Mouse (Mus musculus): ENCODE measurements around the gene Gba. TPM values are rescaled to one million over a fixed set of nuclear protein-coding genes. Genes with fewer than 3 reads are reported as not detected.

The Gba gene
- total and polyA plus RNA-seq, 3 experiments: 63.6 to 65.3 (median 64.1) TPM

DNA sequence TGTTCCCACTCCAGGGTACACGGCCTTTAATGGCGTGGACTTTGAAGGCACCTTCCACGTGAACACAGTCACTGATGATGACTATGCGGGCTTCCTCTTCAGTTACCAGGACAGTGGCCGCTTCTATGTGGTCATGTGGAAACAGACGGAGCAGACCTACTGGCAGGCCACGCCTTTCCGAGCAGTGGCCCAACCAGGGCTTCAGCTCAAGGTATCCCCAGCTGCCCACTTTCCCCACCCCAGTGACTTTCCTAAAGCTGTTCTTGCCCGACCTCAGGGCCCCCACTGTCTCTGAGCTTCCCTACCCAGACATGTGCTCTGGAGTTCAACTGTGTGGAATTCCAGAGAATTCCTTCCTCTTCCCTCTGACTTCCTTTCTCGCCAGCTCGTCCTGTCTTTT lies 22.1 kb downstream of the Gba start:
- Histone ChIP-seq H3K9ac (ENCODE audit: insufficient read depth, low read depth) (no peak overlapping the region), H3K36me3 (replicated peaks in 1 of 2; ENCODE audit: control insufficient read depth in 1 of 2, insufficient read depth in 1 of 2, low read length in 1 of 2) (peaks cover 0 to 26% of the 10 kb centered on the region in 2 experiments), H3K79me2 (replicated peaks; ENCODE audit: control insufficient read depth, extremely low read depth, insufficient read depth, poor library complexity, severe bottlenecking) (no peaks in the 10 kb centered on the region), H3K4me2 (ENCODE audit: insufficient read depth, low read depth, poor library complexity, severe bottlenecking) (no peak overlapping the region), H3K4me3 (replicated peaks in 1 of 3; ENCODE audit: low read depth in 2 of 3, low read length in 2 of 3, poor library complexity in 1 of 3) (no peak overlapping the region), H3K9me3 (replicated peaks; ENCODE audit: low read length) (no peaks in the 10 kb centered on the region), H3K4me1 (ENCODE audit: control insufficient read depth in 1 of 2, insufficient read depth in 2 of 2) (peaks cover 0 to 11% of the 10 kb centered on the region in 2 experiments; a peak in 2 of 4 replicates), H3K27ac (ENCODE audit: insufficient read depth, low read depth) (no peak overlapping the region), H3K27me3 (replicated peaks) (no peaks in the 10 kb centered on the region)
- TF ChIP-seq MAFK (IDR thresholded peaks at IDR 0.05; ENCODE audit: insufficient replicate concordance, low read length) (no peak), UBTF (IDR thresholded peaks at IDR 0.05; ENCODE audit: low read depth, low read length) (no peak), ELF1 (IDR thresholded peaks at IDR 0.05; ENCODE audit: low read depth, low read length) (no peak), SIN3A (IDR thresholded peaks at IDR 0.05; ENCODE audit: low read length) (no peak), JUND (conservative IDR thresholded peaks at IDR 0.05; ENCODE audit: low read depth, low read length) (no peak), MEF2A (IDR thresholded peaks at IDR 0.05; ENCODE audit: borderline replicate concordance, low read depth, low read length) (no peak), MYC (IDR thresholded peaks at IDR 0.05; ENCODE audit: low read depth, low read length) (no peak), KAT2A (IDR thresholded peaks at IDR 0.05; ENCODE audit: insufficient replicate concordance, low read length) (no peak), NRF1 (IDR thresholded peaks at IDR 0.05; ENCODE audit: low read depth, low read length) (no peak), BHLHE40 (IDR thresholded peaks at IDR 0.05; ENCODE audit: low read depth, low read length) (no peak), USF1 (IDR thresholded peaks at IDR 0.05; ENCODE audit: low read depth, low read length) (no peak), ZMIZ1 (IDR thresholded peaks at IDR 0.05; ENCODE audit: low read depth, low read length) (no peak), JUN (IDR thresholded peaks at IDR 0.05; ENCODE audit: insufficient read depth, low read depth, low read length) (no peak), ZKSCAN1 (IDR thresholded peaks at IDR 0.05; ENCODE audit: borderline replicate concordance, low read depth, low read length) (no peak), E2F4 (IDR thresholded peaks at IDR 0.05; ENCODE audit: insufficient replicate concordance, low read depth, low read length) (no peak)
- in situ Hi-C loops (cut with MboI; ENCODE audit: low pct_ligation_motif_present, low pct_unique_long_range_greater_than_20kb, low sequenced_read_pairs) (no loop called here), dilution Hi-C loops (cut with MboI; ENCODE audit: extremely low pct_ligation_motif_present, extremely low pct_unique_long_range_greater_than_20kb, low sequenced_read_pairs) (no loop called here)
- no peak for DNase-seq (ENCODE audit: extremely low read depth)

GRCm38 (mm10) chr3:89225321-89225815 lies 22.6 kb downstream of the Gba start:
- TF ChIP-seq POLR2AphosphoS2 (IDR thresholded peaks at IDR 0.05; ENCODE audit: low read depth, low read length): no peak
- no peak for TF ChIP-seq POLR2A (IDR thresholded peaks at IDR 0.05; ENCODE audit: low read depth, low read length)
- TF ChIP-seq UBTF (IDR thresholded peaks at IDR 0.05; ENCODE audit: low read depth, low read length): no peak
- TF ChIP-seq JUN (IDR thresholded peaks at IDR 0.05; ENCODE audit: insufficient read depth, low read depth, low read length): no peak
- TF ChIP-seq ELF1 (IDR thresholded peaks at IDR 0.05; ENCODE audit: low read depth, low read length): no peak
- TF ChIP-seq KAT2A (IDR thresholded peaks at IDR 0.05; ENCODE audit: insufficient replicate concordance, low read length): no peak
- TF ChIP-seq RAD21 (IDR thresholded peaks at IDR 0.05; ENCODE audit: low read depth, low read length): no peak
- TF ChIP-seq MYC (IDR thresholded peaks at IDR 0.05; ENCODE audit: low read depth, low read length): no peak
- no peak for TF ChIP-seq ZC3H11A (IDR thresholded peaks at IDR 0.05; ENCODE audit: low read depth, low read length)
- no peak for TF ChIP-seq MEF2A (IDR thresholded peaks at IDR 0.05; ENCODE audit: borderline replicate concordance, low read depth, low read length)
- no peak for TF ChIP-seq IRF4 (IDR thresholded peaks at IDR 0.05; ENCODE audit: low read depth, low read length)
- no peak for TF ChIP-seq NELFE (IDR thresholded peaks at IDR 0.05; ENCODE audit: low read depth, low read length)
- no peak for TF ChIP-seq TCF12 (IDR thresholded peaks at IDR 0.05; ENCODE audit: low read depth, low read length)
- TF ChIP-seq PAX5 (IDR thresholded peaks at IDR 0.05; ENCODE audit: low read length): no peak
- Histone ChIP-seq H3K9me3 (replicated peaks; ENCODE audit: low read length) (no peaks in the 10 kb centered on the region), H3K9ac (ENCODE audit: insufficient read depth, low read depth) (no peak overlapping the region), H3K27me3 (replicated peaks) (no peaks in the 10 kb centered on the region), H3K4me2 (ENCODE audit: insufficient read depth, low read depth, poor library complexity, severe bottlenecking) (no peak overlapping the region), H3K36me3 (replicated peaks in 1 of 2; ENCODE audit: control insufficient read depth in 1 of 2, insufficient read depth in 1 of 2, low read length in 1 of 2) (peaks cover 0 to 24% of the 10 kb centered on the region in 2 experiments), H3K79me2 (replicated peaks; ENCODE audit: control insufficient read depth, extremely low read depth, insufficient read depth, poor library complexity, severe bottlenecking) (no peaks in the 10 kb centered on the region), H3K4me1 (ENCODE audit: control insufficient read depth in 1 of 2, insufficient read depth in 2 of 2) (peaks cover 0 to 12% of the 10 kb centered on the region in 2 experiments; a peak in 2 of 4 replicates), H3K27ac (ENCODE audit: insufficient read depth, low read depth) (no peak overlapping the region), H3K4me3 (replicated peaks in 1 of 3; ENCODE audit: low read depth in 2 of 3, low read length in 2 of 3, poor library complexity in 1 of 3) (no peak overlapping the region)
- dilution Hi-C loops (cut with MboI; ENCODE audit: extremely low pct_ligation_motif_present, extremely low pct_unique_long_range_greater_than_20kb, low sequenced_read_pairs): no loop called here
- no peak for DNase-seq (ENCODE audit: extremely low read depth)
- in situ Hi-C loops (cut with MboI; ENCODE audit: low pct_ligation_motif_present, low pct_unique_long_range_greater_than_20kb, low sequenced_read_pairs): no loop called here

Data from CH12.LX (cell line).